Mouse (Mus musculus) layer of hippocampus, adult 8-10 months (tissue): Measurements from ENCODE around the gene Rora. TPM values are rescaled to one million over a fixed set of nuclear protein-coding genes. Genes with fewer than 3 reads are reported as not detected.

Source experiments
- DNase-seq, 2 experiments: peaks; one replicate each; pipeline ENCODE4 v3.0.0; 2022; ENCODE audit warnings: low spot score in 2 of 2
- total RNA-seq, 4 experiments: library from RNA; stranded (reverse); gene quantifications; 2 replicates each; pipeline ENCODE4 v1.2.4; 2022

The Rora gene
- total RNA-seq, 4 experiments from 2014 or later: 35.1 to 41.5 (median 36.6) TPM

DNA sequence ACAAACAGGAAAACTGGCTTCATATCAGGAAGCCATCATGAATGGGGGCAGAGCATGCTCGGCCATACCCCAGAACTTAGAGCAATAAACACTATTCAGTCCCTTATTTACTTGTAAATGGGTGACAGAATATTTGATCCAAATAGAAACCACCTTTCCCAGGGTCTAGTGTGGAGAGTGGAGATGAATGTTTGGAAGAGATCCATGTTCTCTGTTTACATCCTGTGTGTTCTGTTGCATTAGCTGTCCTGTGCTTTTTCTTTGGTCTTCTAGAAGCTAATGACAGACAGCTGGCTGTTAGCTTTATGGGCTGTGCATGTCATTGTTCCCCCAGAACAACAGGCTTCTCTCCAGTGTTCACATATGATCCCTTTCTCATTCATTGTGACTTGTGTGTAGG lies 731.3 kb downstream of the Rora start:
- DNase-seq: no peak

DNA sequence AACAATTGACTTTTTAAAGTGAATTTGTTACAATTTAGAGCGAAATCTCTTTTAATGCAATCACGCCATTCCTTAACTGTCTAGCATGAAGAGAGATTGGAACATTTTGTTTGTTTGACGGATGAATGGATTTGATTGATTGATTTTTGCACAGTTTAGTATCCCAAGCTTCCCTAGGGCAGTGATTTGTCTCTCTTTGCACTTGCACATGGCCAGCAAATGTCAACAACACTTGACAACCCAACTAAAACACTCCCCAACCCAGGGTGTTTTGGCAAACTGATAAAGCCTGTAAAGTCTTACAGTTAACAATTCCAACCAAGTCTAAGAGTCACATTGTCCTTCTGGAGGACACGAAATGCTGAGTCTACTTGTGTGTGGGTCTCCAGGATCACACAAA lies 733.7 kb downstream of the Rora start:
- no peak for DNase-seq

DNA sequence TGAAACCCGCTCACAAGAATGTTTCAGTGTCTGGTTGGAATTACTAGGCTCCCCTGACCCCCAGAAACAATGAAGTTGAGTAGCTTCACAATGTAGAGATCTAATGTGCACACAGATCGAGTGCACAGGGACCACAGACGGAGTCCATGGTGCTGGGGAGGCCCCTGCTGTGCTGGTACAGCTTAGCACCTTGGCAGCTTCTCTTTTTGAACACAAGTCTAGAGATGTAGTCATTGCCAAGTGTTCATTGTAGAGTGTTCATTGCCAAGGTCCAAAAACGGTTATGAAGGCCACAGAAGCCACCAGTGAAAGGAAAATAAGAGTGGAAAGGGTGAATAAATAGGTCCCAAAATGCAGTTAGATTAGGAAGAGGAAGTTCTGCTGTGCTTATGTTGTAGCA lies 737.0 kb downstream of the Rora start:
- no peak for DNase-seq

DNA sequence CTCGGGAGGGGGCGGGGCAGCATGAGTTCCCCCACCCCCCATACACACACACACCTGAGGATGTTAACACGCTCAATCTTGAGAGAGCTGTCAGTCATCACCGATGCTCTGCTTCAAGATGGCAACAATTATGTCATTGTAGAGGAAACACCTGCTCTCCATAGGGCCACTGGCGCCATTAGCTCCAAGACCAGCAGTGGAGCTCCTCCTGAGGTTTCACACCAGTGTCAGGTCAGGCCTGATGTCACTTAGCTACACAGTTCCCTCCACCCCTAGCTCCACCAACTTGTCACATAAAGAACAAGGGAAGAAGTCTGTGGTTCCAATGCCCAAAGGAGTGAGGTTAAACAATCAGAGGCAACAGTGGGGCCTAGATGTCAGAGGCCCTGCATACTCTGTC lies 740.6 kb downstream of the Rora start:
- no peak for DNase-seq

DNA sequence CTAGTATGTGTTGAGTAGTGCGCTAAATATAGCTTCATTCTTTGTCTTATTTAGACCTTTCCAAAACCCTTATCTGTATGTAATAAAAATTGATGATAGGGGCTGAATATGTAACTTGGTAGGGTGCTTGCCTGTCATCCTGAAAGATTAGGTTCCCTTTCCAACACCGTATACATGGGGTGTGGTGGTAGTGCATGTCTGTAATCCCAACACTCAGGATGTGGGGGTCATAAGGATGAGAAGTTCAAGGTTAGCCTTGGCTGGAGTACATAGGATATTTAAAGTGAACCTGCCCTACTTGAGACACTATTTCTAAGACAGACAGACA lies 743.8 kb downstream of the Rora start:
- no peak for DNase-seq

DNA sequence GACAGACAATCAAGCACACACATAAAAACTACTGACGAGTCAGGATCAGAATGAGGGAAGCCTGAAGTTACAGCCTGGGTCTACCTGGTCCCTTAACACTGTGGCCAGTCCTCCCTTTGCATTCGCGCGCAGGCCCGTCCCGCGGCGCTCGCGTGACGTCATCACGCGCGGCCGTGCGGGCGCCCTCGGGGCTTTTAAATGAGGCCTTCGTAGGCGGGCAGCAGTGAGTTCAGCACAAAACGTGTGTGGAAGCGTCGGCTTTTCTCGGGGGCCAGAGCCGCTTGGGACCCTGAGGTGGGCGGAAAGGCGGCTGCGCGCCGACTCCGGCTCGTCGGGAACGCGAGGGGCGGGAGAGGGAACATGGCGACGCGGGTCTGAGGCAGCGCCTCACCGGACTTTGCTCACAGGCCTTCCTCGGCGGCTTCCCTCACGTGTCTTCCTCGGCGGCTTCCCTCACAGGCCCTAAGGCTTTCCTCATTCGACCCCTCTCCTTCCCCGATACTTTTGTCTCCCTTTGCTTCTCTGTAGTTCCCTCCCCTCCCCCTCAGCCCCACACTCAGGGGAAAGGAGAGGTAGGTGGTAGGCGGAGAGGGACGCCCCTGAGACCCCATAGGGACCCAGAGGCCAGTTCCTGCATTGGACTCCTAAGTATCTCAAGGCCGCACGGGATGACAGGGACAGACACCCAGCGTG lies 744.3 kb downstream of the Rora start, which contains the start of gene Ice2:
Gene Ice2 (plus strand): TSS at position 147 of the 693 bp plus-strand sequence.
- peak; percentile 45 to 68 for DNase-seq

DNA sequence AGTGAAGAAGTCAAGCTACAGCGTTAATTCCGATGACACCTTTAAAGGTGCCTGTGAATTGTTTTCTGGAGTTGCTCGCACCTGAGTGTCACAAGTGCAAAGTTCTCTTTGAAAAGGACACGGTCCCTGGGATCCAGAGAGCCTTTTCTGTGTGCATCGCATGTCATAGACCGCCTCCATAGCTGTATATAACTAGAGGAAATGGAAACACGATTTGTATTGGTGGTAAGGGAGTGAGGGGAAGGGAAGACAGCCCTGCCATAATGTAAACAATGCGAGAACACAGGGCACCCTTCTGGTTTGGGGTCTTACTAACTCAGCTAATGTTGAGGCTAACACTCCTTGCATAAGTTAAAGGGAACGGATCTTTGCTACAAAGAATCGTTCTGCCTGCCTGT lies 744.9 kb downstream of the Rora start:
- DNase-seq: no peak

DNA sequence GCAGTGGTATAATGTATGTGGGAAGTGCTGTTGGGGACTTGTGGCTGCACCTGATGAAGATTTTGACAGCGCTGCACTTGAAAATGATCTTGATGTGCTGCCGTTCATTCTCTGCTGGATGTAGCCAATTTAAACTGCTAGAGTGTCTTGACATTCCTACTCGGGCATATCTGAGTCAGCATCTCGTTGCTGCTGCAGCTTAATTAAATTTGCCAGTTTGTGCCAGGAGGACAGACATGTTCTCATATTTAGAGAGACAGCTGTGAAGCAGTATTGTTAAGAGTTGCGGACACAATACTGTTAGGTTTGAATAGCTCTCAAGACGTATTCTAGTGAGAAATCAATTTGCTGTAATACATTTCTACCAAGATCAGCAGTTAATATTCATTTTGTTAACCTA lies 751.1 kb downstream of the Rora start:
- DNase-seq: no peak

DNA sequence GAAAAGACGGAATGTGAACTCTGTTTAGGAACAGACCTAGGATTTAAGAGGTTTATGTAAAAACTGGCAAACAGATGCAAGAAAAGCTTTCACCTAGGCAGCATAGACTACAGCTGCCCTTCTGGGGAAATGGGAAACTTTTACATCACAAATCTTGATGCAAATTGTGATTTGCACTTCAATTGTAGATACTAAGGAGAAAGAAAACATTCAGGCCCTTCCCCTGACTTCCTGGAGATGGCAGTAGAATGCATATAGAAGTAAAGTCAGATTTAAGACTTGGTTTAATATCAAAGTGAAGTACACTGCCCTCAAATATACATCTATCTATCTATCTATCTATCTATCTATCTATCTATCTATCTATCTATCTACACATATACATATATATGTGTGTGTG lies 765.9 kb downstream of the Rora start:
- no peak for DNase-seq

DNA sequence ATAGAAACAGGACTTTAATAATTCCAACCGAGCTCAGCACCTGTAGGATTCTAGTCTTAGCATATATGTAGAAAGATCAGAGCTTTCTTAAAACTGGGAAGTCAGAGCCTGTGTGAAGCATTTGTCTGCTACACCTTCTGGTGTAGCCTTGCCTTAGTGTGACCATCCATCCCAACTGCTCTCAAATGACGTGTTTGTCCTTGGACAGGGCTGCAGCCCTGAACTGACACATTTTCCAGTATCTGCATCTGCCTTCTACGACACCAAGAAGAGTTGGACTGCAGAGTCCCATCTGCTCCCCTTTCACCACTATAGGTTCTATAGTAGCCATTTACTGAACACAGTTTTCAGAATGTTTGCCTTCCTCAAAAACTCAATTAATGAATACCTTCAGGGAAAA lies 776.9 kb downstream of the Rora start:
- DNase-seq: no peak

DNA sequence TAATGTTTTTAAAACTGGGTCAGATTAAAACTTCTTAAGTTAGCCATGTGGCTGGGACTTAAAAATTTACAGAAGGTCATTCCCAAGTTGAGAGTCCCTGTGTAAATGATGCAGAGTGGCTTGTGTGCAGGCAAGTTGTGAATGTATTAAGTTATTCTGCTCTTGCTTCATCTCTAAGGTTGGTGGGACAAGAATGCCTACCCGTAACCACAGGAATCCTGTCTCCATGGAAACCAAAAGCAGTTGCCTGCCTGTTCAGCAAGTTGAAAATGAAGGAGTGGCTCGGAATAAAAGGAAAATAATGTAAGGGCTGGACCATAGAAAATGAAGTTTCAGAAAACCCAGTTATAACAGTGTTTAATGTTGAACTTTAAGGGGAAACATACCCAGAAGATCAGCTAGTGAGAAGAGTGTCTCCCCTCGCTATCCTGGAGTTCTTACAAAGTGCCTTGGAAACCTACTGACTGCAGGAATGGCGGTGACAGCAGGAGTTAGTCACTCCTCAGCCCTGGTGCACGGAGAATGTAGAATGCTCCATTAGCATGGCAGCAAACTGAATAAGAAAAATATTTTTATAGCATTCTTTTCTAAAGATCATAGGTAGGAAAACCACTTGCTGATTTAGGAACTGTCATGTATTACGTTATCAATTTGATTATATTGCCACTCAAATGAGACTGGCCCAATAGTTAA lies 778.4 kb downstream of the Rora start:
- DNase-seq: no peak

DNA sequence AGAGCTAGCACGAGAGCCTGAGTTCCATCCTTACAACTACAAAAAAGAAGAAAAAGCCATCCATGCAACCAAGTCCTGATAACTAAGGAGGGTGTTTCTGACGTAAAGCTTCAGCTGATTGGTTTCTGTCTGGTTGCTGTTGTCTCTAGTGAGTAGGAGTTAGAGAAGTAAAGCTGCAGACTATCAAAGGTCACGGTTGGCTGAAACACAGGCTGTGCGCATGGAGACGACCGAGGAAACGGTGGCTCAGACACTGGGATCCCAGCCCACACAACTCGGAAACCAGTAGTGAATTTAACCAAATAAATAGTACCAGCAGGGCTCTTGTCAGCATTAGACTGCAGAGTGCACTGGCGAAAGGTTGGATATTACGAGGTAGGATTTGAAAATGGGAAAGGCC lies 781.6 kb downstream of the Rora start:
- DNase-seq: no peak

DNA sequence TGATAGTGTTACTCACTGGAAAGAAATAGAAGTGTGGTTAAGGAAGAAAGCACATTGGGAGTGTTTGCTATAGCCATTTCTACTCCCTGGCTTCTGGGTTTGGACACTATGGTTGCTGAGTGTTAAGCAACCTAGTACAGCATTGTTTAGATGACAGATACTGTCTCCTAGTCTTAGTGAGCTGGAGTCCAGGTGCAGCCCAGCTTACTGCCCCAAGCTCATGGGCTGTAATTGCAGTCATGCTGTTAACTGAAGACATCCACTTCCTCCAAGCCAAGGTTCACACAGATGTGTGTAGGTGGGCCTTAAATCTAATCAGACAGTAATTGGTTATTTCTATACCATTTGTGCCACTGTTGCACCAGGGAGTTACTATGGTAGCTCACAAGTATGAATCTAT lies 782.1 kb downstream of the Rora start:
- DNase-seq: no peak
